Mouse (Mus musculus) liver, postnatal 0 days (tissue): ENCODE results near the gene Chl1. TPM values are rescaled to one million over a fixed set of nuclear protein-coding genes. Genes with fewer than 3 reads are reported as not detected.

Experiments
- ATAC-seq: fragments of 200-750 bp; cut with Nextera tagmentation; 2 replicates; pipeline ENCODE4 v1.8.0; 2017; ENCODE audit warnings: mild to moderate bottlenecking, moderate library complexity
- DNase-seq: peaks from one replicate; pipeline ENCODE4 v3.0.0-alpha.2; 2016
- H3K27ac ChIP-seq: fragments of 300-500 bp; sonication (generic); 2 replicates; pipeline ENCODE4 v1.5.1; 2014; ENCODE audit warnings: antibody characterized with exemption, moderate library complexity, mild to moderate bottlenecking, low read depth
- H3K27me3 ChIP-seq: fragments of 300-500 bp; sonication (generic); 2 replicates; pipeline ENCODE4 v1.6.1; 2014; ENCODE audit warnings: low read length, control low read depth, mixed read lengths; ENCODE audit not compliant: insufficient read depth
- H3K36me3 ChIP-seq: fragments of 300-500 bp; sonication (generic); replicated peaks from 2 replicates; pipeline ENCODE4 v1.6.1; 2014; ENCODE audit warnings: mild to moderate bottlenecking, control low read depth, low read length, moderate library complexity, mixed read lengths; ENCODE audit not compliant: insufficient read depth
- H3K4me1 ChIP-seq: fragments of 300-500 bp; sonication (generic); 2 replicates; pipeline ENCODE4 v1.6.1; 2014; ENCODE audit warnings: antibody characterized with exemption, mild to moderate bottlenecking, control low read depth; ENCODE audit not compliant: insufficient read depth
- H3K4me2 ChIP-seq: fragments of 300-500 bp; sonication (generic); 2 replicates; pipeline ENCODE4 v1.6.1; 2014; ENCODE audit warnings: low read depth, mild to moderate bottlenecking, low read length, moderate library complexity, mixed read lengths
- H3K4me3 ChIP-seq: fragments of 300-500 bp; sonication (generic); 2 replicates; pipeline ENCODE4 v1.5.1; 2014; ENCODE audit warnings: low read depth, low read length
- H3K9ac ChIP-seq: fragments of 300-500 bp; sonication (generic); replicated peaks from 2 replicates; pipeline ENCODE4 v1.6.1; 2014; ENCODE audit warnings: mild to moderate bottlenecking, moderate library complexity
- H3K9me3 ChIP-seq: fragments of 300-500 bp; sonication (generic); 2 replicates; pipeline ENCODE4 v1.6.1; 2016; ENCODE audit warnings: mild to moderate bottlenecking, control low read depth, low read length, mixed read lengths
- CTCF ChIP-seq: sonication (generic); IDR thresholded peaks from 2 replicates; pipeline ENCODE4 v1.5.1; 2016; ENCODE audit warnings: antibody characterized with exemption, low read depth
- EP300 ChIP-seq: IDR thresholded peaks from 2 replicates; pipeline ENCODE4 v1.6.1; 2016; ENCODE audit warnings: antibody characterized with exemption, low read depth, mild to moderate bottlenecking
- WGBS: fragments of 180-500 bp; shearing (Covaris S2); extraction: QIAGEN DNeasy Blood & Tissue Kit; methylation state at CpG from one replicate; pipeline ENCODE4 v1.1.7; 2014; ENCODE audit not compliant: insufficient replicate concordance; 5-methylcytosine and 5-hydroxymethylcytosine counted together
- polyA plus RNA-seq: library from polyadenylated mRNA; unstranded; fragments of >200 nt; fragmentation: Nextera tagmentation; extraction: Ambion mirVana; gene quantifications from 2 replicates; pipeline ENCODE4 v1.2.1, GENCODE M21; 2015

Gene Chl1
- not detected in 2 replicates for polyA plus RNA-seq

DNA sequence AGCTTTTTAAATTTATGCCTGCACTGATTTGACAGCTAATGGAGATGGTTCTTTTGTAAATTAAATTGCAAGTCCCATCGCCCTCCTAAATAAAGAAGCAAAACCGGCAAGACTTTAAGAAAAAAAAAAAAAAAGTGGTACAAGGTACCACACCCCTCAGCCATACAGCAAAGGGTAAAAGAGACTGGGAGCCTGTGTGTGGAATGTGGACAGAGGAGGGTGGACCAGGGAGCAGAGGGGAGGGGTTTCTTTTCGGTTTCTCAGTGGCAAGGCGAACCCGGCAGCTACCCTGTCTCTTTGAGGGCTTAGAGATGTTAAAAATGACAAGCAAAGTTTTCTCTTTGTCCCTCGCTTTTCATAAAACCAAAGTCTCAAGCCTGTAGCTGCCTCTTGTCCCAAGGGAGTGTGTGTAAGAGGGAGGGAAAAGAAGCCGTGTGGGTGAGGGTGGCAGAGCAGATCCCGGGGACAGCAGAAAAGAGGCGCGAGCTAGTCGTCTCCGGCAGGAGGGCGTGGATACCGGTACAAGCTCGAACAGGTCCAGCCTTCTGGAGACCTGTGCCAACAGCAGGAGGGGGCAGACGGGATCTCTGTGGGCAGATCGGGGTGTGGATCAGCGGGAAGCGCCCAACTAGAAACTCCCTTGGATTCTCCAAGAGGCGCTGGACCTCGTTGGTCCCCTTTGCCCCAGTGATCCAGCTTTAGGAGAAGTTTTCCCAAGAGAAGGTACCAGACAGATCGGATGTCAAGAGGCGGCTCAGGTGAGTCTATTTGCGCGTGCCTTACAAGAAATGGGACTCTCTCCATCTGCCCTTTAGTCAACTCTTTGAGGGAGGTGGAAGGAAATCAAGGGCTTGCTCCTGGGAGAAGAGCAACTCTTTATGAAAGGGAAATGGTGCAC lies at the start of gene Chl1:
TSS of gene Chl1 (plus strand) at position 195 of the 898 bp plus-strand sequence.
- peaks cover 22% of the 10 kb centered on the region for H3K27me3 ChIP-seq
- H3K27ac ChIP-seq = no peak within 1 kb of the TSS
- H3K36me3 ChIP-seq = no peaks in the 10 kb centered on the region
- DNase-seq = peak; percentile 14
- no peak within 1 kb of the TSS for H3K9ac ChIP-seq
- H3K9me3 ChIP-seq = no peaks in the 10 kb centered on the region
- no peak for ATAC-seq
- 4% methylated on average over 25 of the region's 25 CpGs for WGBS
- H3K4me2 ChIP-seq = peak within 1 kb of the TSS; percentile 47
- TF ChIP-seq EP300 (no peak), CTCF (no peak)
- H3K4me1 ChIP-seq = no peaks in the 10 kb centered on the region
- peak within 1 kb of the TSS; percentile 21; the same call in 1 of the 2 replicates for H3K4me3 ChIP-seq

DNA sequence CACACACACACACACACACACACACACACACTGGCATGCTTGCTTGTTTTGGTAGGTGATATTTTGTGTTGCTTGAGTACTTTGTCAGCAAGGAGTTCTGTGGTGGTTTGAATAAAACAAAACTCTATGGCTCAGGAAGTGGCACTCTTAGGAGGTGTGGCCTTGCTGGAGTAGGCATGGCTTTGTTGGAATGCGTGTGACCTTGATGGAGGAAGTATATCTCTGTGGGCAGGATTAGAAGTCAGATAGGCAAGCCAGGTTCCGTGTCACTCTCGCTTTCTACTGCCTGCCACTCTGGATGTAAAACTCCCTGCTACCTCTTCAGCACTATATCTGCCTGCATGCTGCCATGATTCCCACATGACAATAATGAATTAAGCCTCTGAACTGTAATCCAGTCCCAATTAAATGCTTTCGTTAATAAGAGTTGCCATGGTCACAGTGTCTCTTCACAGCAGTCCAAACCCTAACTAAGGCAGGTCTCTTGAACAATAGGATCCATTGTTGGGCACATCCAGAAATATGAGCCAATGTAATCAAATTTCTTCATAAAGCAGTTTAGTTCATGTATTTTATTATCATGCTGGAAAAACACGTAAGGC lies 44.8 kb upstream of the Chl1 start:
- Histone ChIP-seq H3K36me3 (no peaks in the 10 kb centered on the region), H3K4me1 (no peaks in the 10 kb centered on the region), H3K4me2 (no peak overlapping the region), H3K27me3 (no peaks in the 10 kb centered on the region), H3K9ac (no peak overlapping the region), H3K4me3 (no peak overlapping the region), H3K9me3 (no peaks in the 10 kb centered on the region), H3K27ac (no peak overlapping the region)
- no peak for DNase-seq
- no peak for ATAC-seq
- WGBS = 47% methylated on average over 5 of the region's 5 CpGs
- TF ChIP-seq CTCF = no peak
- TF ChIP-seq EP300 = no peak

DNA sequence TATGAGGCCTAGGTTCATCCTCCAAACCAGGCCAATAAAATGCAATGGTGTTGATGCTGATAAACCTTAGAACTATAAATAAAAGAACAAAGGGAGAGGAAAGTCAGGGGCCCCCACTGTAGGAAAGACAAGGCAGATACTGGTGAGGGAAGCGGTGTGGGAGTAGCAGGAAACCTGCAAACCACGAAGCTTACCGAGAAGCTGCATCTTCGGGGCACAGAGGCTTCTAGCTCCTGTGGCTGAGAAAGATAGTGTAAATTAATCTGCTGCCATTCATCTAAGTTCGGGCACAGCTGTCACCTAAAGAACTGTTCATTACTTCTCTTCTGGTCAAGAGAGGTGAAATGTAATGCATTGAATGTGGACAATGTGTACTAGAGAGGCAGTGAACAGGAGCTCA lies 37.1 kb upstream of the Chl1 start:
- TF ChIP-seq CTCF (no peak), EP300 (no peak)
- DNase-seq = no peak
- Histone ChIP-seq H3K4me2 (no peak overlapping the region), H3K9ac (no peak overlapping the region), H3K4me3 (no peak overlapping the region), H3K27ac (no peak overlapping the region), H3K36me3 (no peaks in the 10 kb centered on the region), H3K9me3 (no peaks in the 10 kb centered on the region), H3K27me3 (no peaks in the 10 kb centered on the region), H3K4me1 (no peaks in the 10 kb centered on the region)
- WGBS = 32% methylated on average over 5 of the region's 5 CpGs
- ATAC-seq = no peak

DNA sequence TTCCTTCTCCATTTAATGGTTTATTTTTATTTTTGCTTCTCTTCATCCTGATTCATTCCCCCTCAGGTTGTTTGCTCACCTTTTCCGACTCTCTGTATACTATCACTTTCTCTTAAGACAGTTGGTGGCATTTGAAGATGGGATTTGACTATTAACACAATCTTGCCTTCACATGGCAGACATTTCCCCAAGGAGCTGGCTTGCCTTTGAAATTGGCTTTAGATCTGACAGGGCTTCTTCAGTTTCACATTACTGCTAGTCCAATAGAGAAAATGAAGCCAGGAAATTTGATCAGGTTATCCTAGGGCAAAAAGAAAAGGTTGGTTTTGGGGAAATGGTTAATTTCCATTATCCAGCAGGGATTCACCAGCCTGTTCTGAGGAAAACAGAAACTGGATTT lies 23.2 kb upstream of the Chl1 start:
- Histone ChIP-seq H3K9me3 (no peaks in the 10 kb centered on the region), H3K27ac (no peak overlapping the region), H3K4me1 (no peaks in the 10 kb centered on the region), H3K27me3 (no peaks in the 10 kb centered on the region), H3K36me3 (no peaks in the 10 kb centered on the region), H3K4me3 (no peak overlapping the region), H3K4me2 (no peak overlapping the region), H3K9ac (no peak overlapping the region)
- no peak for TF ChIP-seq EP300
- DNase-seq (no peak), ATAC-seq (no peak)
- WGBS = 75% methylated on average over 1 of the region's 1 CpGs

DNA sequence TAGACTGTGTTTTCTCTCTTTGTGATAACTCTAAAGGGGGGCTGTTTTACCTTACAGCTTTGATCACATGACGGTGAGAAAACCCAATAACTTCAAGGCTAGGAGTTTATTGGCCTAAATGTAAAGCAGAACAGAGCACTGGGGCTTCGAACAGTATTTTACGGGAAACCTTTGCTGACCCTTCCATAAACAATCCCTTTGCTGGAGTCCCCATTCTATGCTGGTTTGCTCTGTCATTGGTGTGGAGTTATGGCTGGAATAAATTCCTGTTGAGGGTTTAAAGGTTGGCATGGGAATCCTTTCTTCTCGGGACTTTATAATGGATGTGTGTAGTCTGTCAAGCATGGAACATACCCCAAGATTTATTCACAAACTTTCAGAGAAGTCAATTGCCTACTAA lies 12.0 kb upstream of the Chl1 start:
- Histone ChIP-seq H3K27ac (no peak overlapping the region), H3K4me3 (no peak overlapping the region), H3K27me3 (no peaks in the 10 kb centered on the region), H3K4me2 (no peak overlapping the region), H3K4me1 (no peaks in the 10 kb centered on the region), H3K9ac (no peak overlapping the region), H3K9me3 (no peaks in the 10 kb centered on the region), H3K36me3 (no peaks in the 10 kb centered on the region)
- TF ChIP-seq CTCF (no peak), EP300 (no peak)
- ATAC-seq (no peak), DNase-seq (no peak)
- WGBS = 83% methylated on average over 4 of the region's 4 CpGs

DNA sequence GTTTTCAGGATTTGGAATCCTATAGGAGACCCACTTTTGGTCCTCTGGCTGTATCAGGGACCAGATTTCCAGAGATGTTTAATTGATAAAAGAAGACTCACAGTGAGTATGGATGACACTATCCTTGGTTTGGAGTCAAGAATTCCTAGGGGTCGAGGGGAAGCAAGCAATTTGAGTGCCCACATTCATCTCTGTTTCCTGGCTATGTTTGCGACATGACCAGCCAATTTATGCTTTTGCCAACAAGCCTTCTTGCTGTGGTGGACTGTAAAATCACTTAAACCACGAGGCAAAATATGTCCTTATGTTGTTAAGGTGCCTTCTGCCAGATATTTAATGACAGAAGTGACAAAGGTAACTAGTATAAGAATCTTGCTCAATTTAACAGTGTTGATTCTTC lies 6.3 kb upstream of the Chl1 start:
- Histone ChIP-seq H3K9me3 (no peaks in the 10 kb centered on the region), H3K27ac (no peak overlapping the region), H3K4me3 (no peak overlapping the region), H3K27me3 (no peaks in the 10 kb centered on the region), H3K4me2 (no peak overlapping the region), H3K36me3 (no peaks in the 10 kb centered on the region), H3K9ac (no peak overlapping the region), H3K4me1 (no peaks in the 10 kb centered on the region)
- TF ChIP-seq EP300 (no peak), CTCF (no peak)
- DNase-seq (no peak), ATAC-seq (no peak)
- 47% methylated on average over 3 of the region's 3 CpGs for WGBS
